Mouse (Mus musculus): ENCODE results near the gene Vmn2r95.

DNA sequence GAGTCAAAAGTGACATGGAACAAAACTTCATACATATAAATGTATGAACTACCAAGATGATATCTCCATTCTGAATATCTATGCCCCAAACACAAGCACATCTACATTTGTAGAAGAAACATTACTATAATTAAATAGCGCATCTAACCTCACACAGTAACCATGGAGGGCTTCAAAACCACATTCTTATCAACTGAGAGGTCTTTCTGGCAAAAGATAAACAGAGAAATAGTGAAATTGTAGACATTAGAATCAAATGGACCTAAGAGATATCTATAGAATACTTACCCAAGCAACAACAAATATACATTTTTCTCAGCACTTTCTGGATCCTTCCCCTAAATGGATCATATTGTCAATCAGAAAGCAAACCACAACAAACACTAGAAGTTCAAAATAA is 56.0 kb downstream of the Vmn2r95 start:
- TF ChIP-seq CTCF (conservative IDR thresholded peaks at IDR 0.05; ENCODE audit: insufficient read depth, insufficient read length, low read depth, low read length) (no peak), POLR2A (IDR thresholded peaks at IDR 0.05; ENCODE audit: low read depth, low read length) (no peak)
